Mouse (Mus musculus): Measurements from ENCODE around the gene B4galt2.

DNA sequence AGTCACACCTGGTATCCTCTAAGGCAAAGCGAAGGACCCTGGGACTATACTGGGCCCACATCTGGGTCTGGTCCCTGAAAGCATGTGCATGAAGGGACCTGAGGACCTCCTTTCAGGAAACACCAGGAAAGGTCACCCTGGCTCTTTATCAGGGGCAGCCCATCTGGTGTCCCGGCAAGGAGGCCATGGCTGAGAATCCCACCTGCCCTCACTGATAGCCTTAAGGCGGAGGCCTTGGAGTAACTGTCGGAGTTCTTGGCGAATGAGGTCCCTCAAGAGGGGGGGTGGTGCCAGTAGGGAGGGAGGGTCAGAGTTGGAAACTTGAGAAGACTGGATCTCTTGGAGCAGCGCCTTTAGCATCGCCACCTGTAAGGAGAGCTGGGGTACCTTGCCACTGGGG, 11.5 kb downstream of the B4galt2 start:
- TF ChIP-seq POLR2A (IDR thresholded peaks at IDR 0.05; ENCODE audit: insufficient read depth, low read depth, low read length) (no peak), CTCF (IDR thresholded peaks at IDR 0.05; ENCODE audit: insufficient read depth, low read depth, low read length) (no peak)

Data from olfactory bulb, adult 2 months (tissue).